ENCODE assay signal across 9 mouse cellular contexts in the genomic region with DNA sequence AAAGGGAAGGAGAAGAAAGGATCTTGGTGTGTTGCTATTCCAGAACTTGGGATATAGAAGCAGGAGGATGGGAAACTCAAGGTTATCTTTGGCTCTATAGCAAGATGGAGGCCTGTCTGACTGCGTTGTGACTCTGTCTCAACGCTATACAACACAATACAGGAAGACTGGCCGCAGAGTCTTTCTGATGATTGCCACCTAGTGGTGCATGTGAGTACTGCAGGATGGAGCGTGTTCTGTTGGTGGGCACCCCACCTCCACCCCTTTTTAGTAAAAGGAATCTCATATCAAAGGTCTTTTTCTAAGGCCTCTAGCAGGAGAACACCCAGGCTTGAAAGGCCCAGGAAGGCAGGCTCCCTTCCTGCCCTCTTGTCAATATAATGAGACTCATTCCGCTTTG. TPM values are rescaled to one million over a fixed set of nuclear protein-coding genes. Genes with fewer than 3 reads are reported as not detected.
A peak's percentile ranks its signal among the peaks of the same experiment; 100 is the strongest.
DNase-seq lines count a peak whose midpoint lies in the region; ATAC-seq and TF ChIP-seq lines count a peak whose summit lies in the region.
"Had no signal": no experiment of that assay in that cellular context is flagged by ENCODE, and none has a peak within 500 bp of the region (broad histone marks: within the 10 kb centered on the region; RNA-seq: fewer than 3 reads in every experiment).

No protein-coding gene starts in this region.

- no peak overlapping the region for H3K4me2 ChIP-seq in neural tube, embryonic 15.5 days
- no peak overlapping the region for H3K4me2 ChIP-seq in liver, postnatal 0 days (ENCODE audit: low read depth, low read length)
- H3K4me2 ChIP-seq: stomach, embryonic 15.5 days had no signal

- H3K9me3 ChIP-seq in neural tube, embryonic 15.5 days (replicated peaks): no peaks in the 10 kb centered on the region
- no peaks in the 10 kb centered on the region for H3K9me3 ChIP-seq in liver, postnatal 0 days (ENCODE audit: low read length)
- H3K9me3 ChIP-seq: stomach, embryonic 15.5 days had no signal

- no peaks in the 10 kb centered on the region for H3K36me3 ChIP-seq in neural tube, embryonic 15.5 days
- H3K36me3 ChIP-seq in liver, postnatal 0 days (replicated peaks; ENCODE audit: insufficient read depth, low read length): 0 out of 2 replicates have a peak, but pooled peaks cover under 1% of the 10 kb centered on the region
- H3K36me3 ChIP-seq: stomach, embryonic 15.5 days had no signal

- no peak overlapping the region for H3K9ac ChIP-seq in neural tube, embryonic 15.5 days (replicated peaks)
- H3K9ac ChIP-seq in liver, postnatal 0 days (replicated peaks): no peak overlapping the region
- H3K9ac ChIP-seq: stomach, embryonic 15.5 days had no signal

- ATAC-seq in neural tube, embryonic 15.5 days (ENCODE audit: low FRiP score): no peak
- ATAC-seq in erythroid progenitor cell, adult 5-6 weeks (replicated peaks; ENCODE audit: low FRiP score, poor library complexity, severe bottlenecking): 0 out of 2 replicates have a peak, but pooled peaks have one; percentile 58
- ATAC-seq in liver, postnatal 0 days: no peak

- peak; percentile 86 for DNase-seq in neural tube, embryonic 10.5 days (ENCODE audit: extremely low spot score, low spot score)
- peak; percentile 83 for DNase-seq in kidney, postnatal 14 days
- DNase-seq in liver, postnatal 0 days: peak; percentile 80
- DNase-seq in right cerebral cortex, adult 18-20 months: peak; percentile 64
- DNase-seq in urinary bladder, postnatal 36 days (ENCODE audit: low spot score in 2 of 2): peak; percentile 63

- no peak for TF ChIP-seq POLR2A in bone marrow, adult 2 months (IDR thresholded peaks at IDR 0.05; ENCODE audit: borderline replicate concordance, control insufficient read depth, low read depth, low read length)

- no peak for TF ChIP-seq EP300 in liver, postnatal 0 days (IDR thresholded peaks at IDR 0.05; ENCODE audit: low read depth)

- TF ChIP-seq CTCF in bone marrow, adult 2 months (IDR thresholded peaks at IDR 0.05; ENCODE audit: control insufficient read depth, insufficient read depth, low read length): peak; percentile 79
- peak; percentile 95 for TF ChIP-seq CTCF in liver, postnatal 0 days (IDR thresholded peaks at IDR 0.05; ENCODE audit: low read depth)

- no peak overlapping the region for H3K4me3 ChIP-seq in neural tube, embryonic 15.5 days (replicated peaks)
- H3K4me3 ChIP-seq in bone marrow, adult 2 months (replicated peaks; ENCODE audit: control insufficient read depth, low read depth, low read length): no peak overlapping the region
- no peak overlapping the region for H3K4me3 ChIP-seq in liver, postnatal 0 days (ENCODE audit: low read depth, low read length)
- H3K4me3 ChIP-seq: stomach, embryonic 15.5 days had no signal

- H3K27ac ChIP-seq in neural tube, embryonic 15.5 days (replicated peaks): no peak overlapping the region
- no peak overlapping the region for H3K27ac ChIP-seq in bone marrow, adult 2 months (ENCODE audit: control insufficient read depth, insufficient read depth, low read depth, low read length, poor library complexity)
- no peak overlapping the region for H3K27ac ChIP-seq in liver, postnatal 0 days (ENCODE audit: low read depth)
- H3K27ac ChIP-seq: stomach, embryonic 15.5 days had no signal

- WGBS in neural tube, embryonic 15.5 days: 18% methylated on average over 5 of the region's 5 CpGs
- WGBS in bone marrow, adult 2 months: 16% methylated on average over 5 of the region's 5 CpGs
- WGBS in liver, postnatal 0 days (ENCODE audit: insufficient replicate concordance): 17% methylated on average over 5 of the region's 5 CpGs

- H3K27me3 ChIP-seq in neural tube, embryonic 15.5 days (replicated peaks): peaks cover 3% of the 10 kb centered on the region
- peaks cover 2% of the 10 kb centered on the region; the same call in 1 of the 2 replicates for H3K27me3 ChIP-seq in liver, postnatal 0 days (ENCODE audit: insufficient read depth, low read length)

- H3K4me1 ChIP-seq in neural tube, embryonic 15.5 days: peaks cover 9% of the 10 kb centered on the region
- no peaks in the 10 kb centered on the region for H3K4me1 ChIP-seq in bone marrow, adult 2 months (ENCODE audit: control insufficient read depth, insufficient read depth, low read length)
- H3K4me1 ChIP-seq in liver, postnatal 0 days (ENCODE audit: insufficient read depth): no peaks in the 10 kb centered on the region
- H3K4me1 ChIP-seq: stomach, embryonic 15.5 days had no signal

RNA-seq across cellular contexts. Expression of gene Arhgap27, which starts 36.5 kb away (rescaled TPM):
- polyA plus RNA-seq in neural tube, embryonic 15.5 days (2015; fragmentation: Nextera tagmentation; extraction: Ambion mirVana): 6.3 and 8.3 TPM in 2 replicates
- polyA plus RNA-seq in bone marrow, adult 2 months (2011; ENCODE audit: insufficient read depth, insufficient read length, low replicate concordance, missing spikeins): 14.2 and 47.3 TPM in 2 replicates
- 2.1 and 7.6 TPM in 2 replicates for total RNA-seq in erythroid progenitor cell, adult 5-6 weeks (2015; ENCODE audit: low replicate concordance)
- total RNA-seq in erythroid progenitor cell, adult 5-6 weeks (2017; ENCODE audit: low replicate concordance): 3.0 and 4.8 TPM in 2 replicates
- polyA plus RNA-seq in liver, postnatal 0 days (2015; fragmentation: Nextera tagmentation; extraction: Ambion mirVana): 3.2 and 3.3 TPM in 2 replicates

RNA-seq across cellular contexts. Expression of gene Map3k14, which starts 59.7 kb away (rescaled TPM):
- 3.8 and 5.7 TPM in 2 replicates for polyA plus RNA-seq in neural tube, embryonic 15.5 days (2015; fragmentation: Nextera tagmentation; extraction: Ambion mirVana)
- polyA plus RNA-seq in bone marrow, adult 2 months (2011; ENCODE audit: insufficient read depth, insufficient read length, low replicate concordance, missing spikeins): 3.4 and 12.1 TPM in 2 replicates
- total RNA-seq in erythroid progenitor cell, adult 5-6 weeks (2015; ENCODE audit: low replicate concordance): 2.9 and 3.8 TPM in 2 replicates
- 0.51 and 3.8 TPM in 2 replicates for total RNA-seq in erythroid progenitor cell, adult 5-6 weeks (2017; ENCODE audit: low replicate concordance)
- 0.67 and 0.78 TPM in 2 replicates for polyA plus RNA-seq in liver, postnatal 0 days (2015; fragmentation: Nextera tagmentation; extraction: Ambion mirVana)
